Mouse (Mus musculus) heart, adult 2 months (tissue): ENCODE data around the gene Pld1. TPM values are rescaled to one million over a fixed set of nuclear protein-coding genes. Genes with fewer than 3 reads are reported as not detected.
"Not testable (repeated sequence)": the region's sequence is repeated elsewhere in the genome, so short reads cannot be mapped to it uniquely, and the experiment has no call there.

Experiments used
- DNase-seq, 2 experiments: peaks; one replicate each; pipeline ENCODE4 v3.0.0; 2021
- H3K27ac ChIP-seq: fragments of 200-600 bp; 2 replicates; pipeline ENCODE4 v1.8.1; 2022
- H3K27me3 ChIP-seq: fragments of 200-500 bp; 2 replicates; pipeline ENCODE4 v1.6.1; 2012; ENCODE audit warnings: mild to moderate bottlenecking, low read length, inconsistent platforms, mixed read lengths; ENCODE audit not compliant: control insufficient read depth, insufficient read depth
- H3K36me3 ChIP-seq: fragments of 200-500 bp; 2 replicates; pipeline ENCODE4 v1.6.1; 2012; ENCODE audit warnings: low read length, inconsistent platforms; ENCODE audit not compliant: control insufficient read depth, insufficient read depth
- H3K4me1 ChIP-seq: fragments of 200-500 bp; 2 replicates; pipeline ENCODE4 v1.6.1; 2011; ENCODE audit warnings: low read length; ENCODE audit not compliant: control insufficient read depth, insufficient read depth
- H3K4me3 ChIP-seq: fragments of 200-600 bp; 2 replicates; pipeline ENCODE4 v1.8.1; 2022
- H3K79me2 ChIP-seq: fragments of 200-500 bp; replicated peaks from 2 replicates; pipeline ENCODE4 v1.6.1; 2012; ENCODE audit warnings: mild to moderate bottlenecking, inconsistent platforms, low read length, moderate library complexity, mixed read lengths; ENCODE audit not compliant: control insufficient read depth, insufficient read depth
- H3K9ac ChIP-seq: fragments of 200-500 bp; 2 replicates; pipeline ENCODE4 v1.6.1; 2012; ENCODE audit warnings: low read depth, mild to moderate bottlenecking, control low read depth, inconsistent platforms, low read length, mixed read lengths
- CTCF ChIP-seq: fragments of 200-600 bp; IDR thresholded peaks from 2 replicates; pipeline ENCODE4 v1.8.1; 2022; ENCODE audit warnings: antibody characterized with exemption, mild to moderate bottlenecking, moderate library complexity
- EP300 ChIP-seq: fragments of 200-500 bp; IDR thresholded peaks from 2 replicates; pipeline ENCODE4 v1.6.1; 2011; ENCODE audit warnings: low read depth, low read length, control low read depth; ENCODE audit not compliant: insufficient read depth
- POLR2A ChIP-seq: fragments of 200-500 bp; IDR thresholded peaks from 2 replicates; pipeline ENCODE4 v1.6.1; 2011; ENCODE audit warnings: mild to moderate bottlenecking, low read depth, low read length, control low read depth; ENCODE audit not compliant: insufficient read depth
- WGBS: fragments of 180-500 bp; shearing (Covaris S2); methylation state at CpG from one replicate; pipeline ENCODE4 v1.1.7; 2018; 5-methylcytosine and 5-hydroxymethylcytosine counted together
- intact Hi-C: fragments of 180-260 bp; cut with DNase I; formaldehyde crosslinking; loops from one replicate; pipeline ENCODE4 v1.15.1; 2025
- polyA plus RNA-seq: library from polyadenylated mRNA; depleted of rRNA; stranded (reverse); fragments of >200 nt; gene quantifications from 2 replicates; pipeline ENCODE4 v1.2.3, GENCODE M21; 2012
- total RNA-seq, 2 experiments: library from RNA; stranded (reverse); gene quantifications; 2 replicates each; pipeline ENCODE4 v1.2.3; 2021

Gene Pld1
- total and polyA plus RNA-seq, 3 experiments, result 4.0 to 11.8 (median 11.4) TPM

- no peaks in the 10 kb centered on the region for H3K27me3 ChIP-seq
- peak overlapping the region; percentile 38 for H3K27ac ChIP-seq
- no peaks in the 10 kb centered on the region for H3K79me2 ChIP-seq
- TF ChIP-seq POLR2A, result no peak
- no peak for TF ChIP-seq CTCF
- no peak for TF ChIP-seq EP300
- DNase-seq, result peak; percentile 11 to 22
- H3K36me3 ChIP-seq, result no peaks in the 10 kb centered on the region; the same call in 1 of the 2 replicates
- no peak overlapping the region for H3K4me3 ChIP-seq
- WGBS, result 78% methylated on average over 13 of the region's 13 CpGs
- H3K4me1 ChIP-seq, result peaks cover 6% of the 10 kb centered on the region
- H3K9ac ChIP-seq, result no peak overlapping the region
- intact Hi-C loops, result loop anchor here (2.0 to 5.0 kb wide), 3 partner anchors 45 to 227 kb away; partner anchors contain the start of gene Fndc3b
These were observed 1.1 kb upstream of the Pld1 start for GRCm38 (mm10) chr3:27937144-27938110.

- intact Hi-C loops, result no loop called here
- H3K79me2 ChIP-seq, result no peaks in the 10 kb centered on the region
- peak overlapping the region; percentile 21; the same call in 1 of the 2 replicates for H3K27ac ChIP-seq
- H3K9ac ChIP-seq, result no peak overlapping the region
- no peaks in the 10 kb centered on the region; the same call in 1 of the 2 replicates for H3K36me3 ChIP-seq
- peaks cover 9% of the 10 kb centered on the region for H3K4me1 ChIP-seq
- no peak overlapping the region for H3K4me3 ChIP-seq
- DNase-seq, result no peak
- H3K27me3 ChIP-seq, result no peaks in the 10 kb centered on the region
- TF ChIP-seq POLR2A, result no peak
- TF ChIP-seq EP300, result no peak
- TF ChIP-seq CTCF, result no peak
- 76% methylated on average over 3 of the region's 3 CpGs for WGBS
These were observed 3.1 kb downstream of the Pld1 start for GRCm38 (mm10) chr3:27941634-27942033.

- Histone ChIP-seq H3K27ac (peak overlapping the region; percentile 81), H3K4me1 (peaks cover 9% of the 10 kb centered on the region), H3K4me3 (no peak overlapping the region), H3K79me2 (no peaks in the 10 kb centered on the region), H3K9ac (no peak overlapping the region), H3K27me3 (no peaks in the 10 kb centered on the region), H3K36me3 (no peaks in the 10 kb centered on the region; the same call in 1 of the 2 replicates)
- intact Hi-C loops, result no loop called here
- peak; percentile 56 to 72 for DNase-seq
- TF ChIP-seq CTCF (no peak), EP300 (no peak)
- WGBS, result 41% methylated on average over 7 of the region's 7 CpGs
These were observed 4.5 kb downstream of the Pld1 start for GRCm38 (mm10) chr3:27942991-27943390.

GRCm38 (mm10) chr3:27945397-27945796, 6.9 kb downstream of the Pld1 start:
- DNase-seq, H3K4me1 ChIP-seq, H3K9ac ChIP-seq, H3K36me3 ChIP-seq, H3K27me3 ChIP-seq, H3K79me2 ChIP-seq, intact Hi-C loops, H3K4me3 ChIP-seq, H3K27ac ChIP-seq: not testable (repeated sequence)
- WGBS, result 87% methylated on average over 2 of the region's 2 CpGs

- Histone ChIP-seq H3K36me3 (no peaks in the 10 kb centered on the region), H3K79me2 (no peaks in the 10 kb centered on the region), H3K4me3 (no peak overlapping the region), H3K27me3 (no peaks in the 10 kb centered on the region), H3K9ac (no peak overlapping the region), H3K27ac (no peak overlapping the region), H3K4me1 (no peaks in the 10 kb centered on the region)
- WGBS, result 90% methylated on average over 5 of the region's 5 CpGs
- DNase-seq, result no peak
- intact Hi-C loops, result no loop called here
- TF ChIP-seq CTCF (no peak), POLR2A (no peak), EP300 (no peak)
These were observed 10.8 kb downstream of the Pld1 start for GRCm38 (mm10) chr3:27949175-27949872.

GRCm38 (mm10) chr3:27949873-27950250, 11.4 kb downstream of the Pld1 start:
- intact Hi-C loops, result no loop called here
- H3K4me3 ChIP-seq, result no peak overlapping the region
- H3K27ac ChIP-seq, result no peak overlapping the region
- TF ChIP-seq POLR2A (no peak), EP300 (no peak), CTCF (no peak)
- H3K9ac ChIP-seq, result no peak overlapping the region
- H3K36me3 ChIP-seq, result no peaks in the 10 kb centered on the region
- WGBS, result 83% methylated on average over 6 of the region's 6 CpGs
- no peaks in the 10 kb centered on the region for H3K79me2 ChIP-seq
- H3K4me1 ChIP-seq, result no peaks in the 10 kb centered on the region
- H3K27me3 ChIP-seq, result no peaks in the 10 kb centered on the region
- DNase-seq, result no peak
